Mouse (Mus musculus) olfactory bulb, adult 2 months (tissue): Measurements from ENCODE around the gene Usb1. TPM values are rescaled to one million over a fixed set of nuclear protein-coding genes. Genes with fewer than 3 reads are reported as not detected.

ENCODE experiments used
- H3K27ac ChIP-seq: fragments of 200-500 bp; 2 replicates; pipeline ENCODE4 v1.5.1; 2012; ENCODE audit warnings: low read depth, low read length; ENCODE audit not compliant: insufficient read depth
- H3K4me1 ChIP-seq: fragments of 200-500 bp; 2 replicates; pipeline ENCODE4 v1.6.1; 2012; ENCODE audit warnings: low read length; ENCODE audit not compliant: control insufficient read depth, insufficient read depth
- H3K4me3 ChIP-seq: fragments of 200-500 bp; 2 replicates; pipeline ENCODE4 v1.5.1; 2012; ENCODE audit warnings: mild to moderate bottlenecking, low read depth, low read length, moderate library complexity; ENCODE audit not compliant: insufficient read depth
- CTCF ChIP-seq: fragments of 200-500 bp; IDR thresholded peaks from 2 replicates; pipeline ENCODE4 v1.5.1; 2012; ENCODE audit warnings: low read depth, mild to moderate bottlenecking, low read length, moderate library complexity; ENCODE audit not compliant: insufficient read depth
- POLR2A ChIP-seq: fragments of 200-500 bp; IDR thresholded peaks from 2 replicates; pipeline ENCODE4 v1.6.1; 2012; ENCODE audit warnings: mild to moderate bottlenecking, low read depth, low read length, moderate library complexity; ENCODE audit not compliant: insufficient read depth
- WGBS: fragments of 180-500 bp; shearing (Covaris S2); methylation state at CpG from one replicate; pipeline ENCODE4 v1.1.7; 2018; 5-methylcytosine and 5-hydroxymethylcytosine counted together
- polyA plus RNA-seq: library from polyadenylated mRNA; stranded (reverse); fragments of >200 nt; gene quantifications from 2 replicates; pipeline ENCODE4 v1.2.4, GENCODE M21; 2012; ENCODE audit warnings: low replicate concordance; ENCODE audit not compliant: missing spikeins, insufficient read depth, insufficient read length

Gene Usb1
- not detected in 2 replicates for polyA plus RNA-seq

DNA sequence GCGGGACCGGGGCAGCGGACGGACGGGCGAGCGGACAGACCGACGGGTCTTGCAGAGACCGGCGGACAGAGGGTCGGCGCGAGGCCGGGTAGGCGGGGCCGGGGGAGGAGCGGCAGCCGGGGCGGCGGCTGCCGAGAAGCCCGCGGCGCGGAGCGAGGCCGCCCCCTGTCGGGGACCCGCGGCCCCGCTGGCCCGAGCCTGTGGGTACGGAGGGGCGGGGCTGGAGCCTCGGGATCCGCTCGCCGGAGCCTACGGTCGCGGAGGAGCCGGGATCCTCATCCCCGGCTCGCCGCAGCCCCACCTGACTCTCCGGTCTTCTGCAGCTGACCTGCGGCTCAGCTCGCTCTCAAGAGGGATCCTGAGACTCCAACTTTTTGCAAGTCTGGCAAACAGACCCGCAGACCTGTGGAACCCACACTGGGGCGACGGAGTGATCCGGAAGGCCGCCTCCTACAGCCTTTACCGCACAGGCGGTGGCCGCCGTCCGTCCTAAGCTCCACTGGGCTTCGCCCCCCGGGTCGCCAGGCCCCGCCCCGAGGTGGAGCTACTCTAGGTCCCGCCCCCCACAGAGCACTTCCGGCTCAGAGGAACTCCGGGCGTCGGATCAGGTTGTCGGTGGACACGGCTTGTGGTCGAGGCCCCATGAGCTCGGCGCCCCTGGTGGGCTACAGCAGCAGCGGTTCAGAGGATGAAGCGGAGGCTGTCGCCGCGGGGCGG is at the start of gene Usb1, which contains the start of gene Zfp319:
TSS of gene Usb1 (plus strand) at position 565 of the 717 bp plus-strand sequence.
TSS of gene Zfp319 (minus strand) at position 231 of the 717 bp plus-strand sequence.
- peak within 1 kb of the TSS; percentile 57 for H3K27ac ChIP-seq
- H3K4me3 ChIP-seq = peak within 1 kb of the TSS; percentile 85
- peaks cover 11% of the 10 kb centered on the region for H3K4me1 ChIP-seq
- TF ChIP-seq CTCF = no peak
- peak; percentile 66 for TF ChIP-seq POLR2A
- WGBS = under 1% methylated on average over 77 of the region's 80 CpGs

DNA sequence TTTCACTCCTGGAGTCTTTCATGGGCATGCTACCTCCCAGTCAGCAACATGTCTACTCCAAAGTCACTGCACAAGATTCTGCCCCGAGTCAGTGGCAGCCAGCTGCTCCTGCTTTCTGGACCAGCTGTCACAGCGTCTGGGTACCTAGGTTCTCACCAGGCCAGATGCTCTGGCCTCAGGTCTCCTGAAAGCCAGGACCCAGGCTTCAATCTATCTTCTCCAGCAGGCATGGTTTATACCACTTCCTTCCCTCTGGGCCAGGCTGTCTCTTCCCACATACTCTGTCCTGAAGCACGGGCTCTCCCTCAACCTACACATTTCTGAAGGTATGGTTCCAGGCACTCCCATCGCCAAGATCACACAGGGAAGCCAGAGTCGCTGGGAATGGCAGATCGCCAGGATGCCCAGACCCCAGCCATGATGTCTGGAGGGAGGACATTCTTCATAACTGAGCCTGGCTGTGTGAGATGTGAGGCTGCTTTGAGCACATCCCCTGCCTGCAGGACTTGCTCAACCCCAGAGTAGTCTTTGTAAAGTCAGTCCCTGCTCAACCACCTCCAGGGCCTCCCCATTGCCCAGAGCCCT is 42.9 kb upstream of the Usb1 start:
- H3K27ac ChIP-seq = no peak overlapping the region
- no peaks in the 10 kb centered on the region for H3K4me1 ChIP-seq
- TF ChIP-seq CTCF (no peak), POLR2A (no peak)
- no peak overlapping the region for H3K4me3 ChIP-seq
- 71% methylated on average over 6 of the region's 6 CpGs for whole genome bisulfite sequencing

DNA sequence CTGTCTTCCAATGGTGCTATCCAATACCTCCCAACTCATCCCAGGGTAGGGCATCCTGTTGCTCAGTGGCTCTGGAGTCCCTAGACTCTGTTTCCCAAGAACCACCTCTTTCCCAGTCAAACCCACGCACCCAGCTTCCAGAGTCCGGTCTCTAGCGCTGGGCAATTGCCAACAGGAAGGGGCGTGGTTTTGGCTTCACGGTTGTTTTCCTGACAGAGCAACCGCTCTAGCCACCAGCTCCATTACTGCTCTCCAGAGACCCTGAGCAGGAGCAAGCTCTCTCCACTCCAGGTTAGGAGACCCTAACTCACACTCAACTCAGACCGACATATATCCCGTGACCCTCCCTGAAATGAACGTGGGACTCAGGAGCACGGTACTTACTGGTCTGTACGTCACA is 38.9 kb upstream of the Usb1 start:
- 62% methylated on average over 11 of the region's 11 CpGs for WGBS
- Histone ChIP-seq H3K4me1 (no peaks in the 10 kb centered on the region), H3K27ac (no peak overlapping the region), H3K4me3 (no peak overlapping the region)
- TF ChIP-seq CTCF = no peak
- no peak for TF ChIP-seq POLR2A

DNA sequence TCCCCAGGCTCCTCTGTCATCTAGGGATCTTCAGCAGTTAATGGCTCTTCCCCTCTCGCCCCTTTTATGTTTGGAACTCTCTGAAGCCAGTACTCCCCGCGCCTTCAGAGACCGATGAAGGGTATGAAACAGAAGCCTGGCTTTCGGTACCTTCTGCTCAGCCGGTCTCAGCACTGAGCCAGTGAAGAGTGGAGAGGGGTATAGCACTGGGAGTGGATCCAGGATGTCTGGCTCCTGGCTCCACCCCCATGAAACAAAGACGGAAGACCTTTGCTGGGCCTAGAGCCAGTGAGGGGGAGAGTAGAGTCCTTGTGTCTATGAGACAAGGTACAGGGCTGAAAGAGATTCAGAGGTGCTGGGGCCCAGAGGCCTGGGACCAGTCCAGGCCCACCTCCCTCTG is 38.2 kb upstream of the Usb1 start:
- Histone ChIP-seq H3K4me1 (no peaks in the 10 kb centered on the region), H3K4me3 (no peak overlapping the region), H3K27ac (no peak overlapping the region)
- 63% methylated on average over 7 of the region's 7 CpGs for WGBS
- TF ChIP-seq POLR2A (no peak), CTCF (no peak)

DNA sequence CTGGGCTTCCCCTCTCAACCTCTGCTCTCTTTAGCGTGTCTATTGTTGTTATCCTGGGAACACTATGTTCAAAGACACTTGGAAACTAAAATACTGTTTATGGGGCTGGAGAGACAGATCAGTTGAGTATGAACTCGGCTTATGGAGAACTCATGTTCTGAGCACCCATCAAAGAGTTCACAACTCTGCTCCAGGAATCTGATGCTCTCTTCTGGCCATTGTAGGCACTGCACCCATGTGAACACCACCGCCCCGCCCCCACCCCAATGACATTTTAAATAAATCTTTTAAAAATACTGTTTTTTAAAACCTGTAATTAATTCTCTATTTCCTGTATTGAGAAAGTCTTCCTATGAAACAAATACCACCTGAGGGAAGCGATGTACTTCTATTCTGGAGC is 29.7 kb upstream of the Usb1 start:
- 23% methylated on average over 5 of the region's 5 CpGs for WGBS
- Histone ChIP-seq H3K4me1 (no peaks in the 10 kb centered on the region), H3K27ac (no peak overlapping the region), H3K4me3 (no peak overlapping the region)
- TF ChIP-seq CTCF (no peak), POLR2A (no peak)

DNA sequence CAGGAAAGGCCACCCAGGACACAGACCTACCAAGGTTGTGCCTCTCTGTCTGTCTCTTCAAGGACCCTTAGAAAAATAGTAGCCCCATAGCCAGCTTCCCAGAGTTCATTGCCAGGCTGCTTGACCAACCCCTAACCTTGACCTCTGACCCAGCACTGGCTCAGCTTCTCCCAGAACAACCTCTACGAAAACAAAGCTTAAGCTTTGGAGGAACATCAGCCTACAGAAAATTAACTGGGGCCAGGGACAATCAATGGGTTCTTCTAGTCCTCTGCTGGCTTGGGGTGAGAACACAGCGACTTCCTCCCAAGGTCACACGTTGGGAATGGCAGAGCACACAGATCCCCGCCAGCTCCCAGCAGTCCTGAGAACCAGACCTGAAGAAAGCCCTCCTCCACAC is 26.6 kb upstream of the Usb1 start:
- 89% methylated on average over 4 of the region's 4 CpGs for WGBS
- no peaks in the 10 kb centered on the region for H3K4me1 ChIP-seq
- no peak for TF ChIP-seq CTCF

DNA sequence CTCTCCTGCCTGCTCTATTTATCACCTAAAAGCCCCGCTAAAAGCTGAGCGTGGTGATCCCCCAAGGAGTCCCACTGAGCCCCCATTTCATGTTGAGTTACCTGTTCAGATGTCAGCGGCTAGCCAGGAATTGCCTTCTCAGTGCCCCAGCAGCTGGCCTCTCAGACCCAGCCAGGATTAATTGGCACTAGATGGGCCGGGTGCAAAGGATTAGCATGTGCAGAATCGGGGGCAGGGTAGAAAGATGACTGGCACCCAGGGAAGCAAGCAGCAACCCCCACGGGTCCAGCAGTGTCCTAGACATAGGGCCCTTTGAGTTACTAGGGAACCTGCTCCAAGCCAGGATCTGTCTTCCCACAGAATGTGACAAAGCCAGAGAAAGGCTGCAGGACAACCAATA is 25.7 kb upstream of the Usb1 start, which contains the start of gene Cngb1:
TSS of gene Cngb1 (minus strand) at position 155 of the 400 bp plus-strand sequence.
- TF ChIP-seq CTCF = no peak
- no peak for TF ChIP-seq POLR2A
- H3K4me3 ChIP-seq = no peak within 1 kb of the TSS
- 59% methylated on average over 6 of the region's 6 CpGs for WGBS
- H3K27ac ChIP-seq = no peak within 1 kb of the TSS
- no peaks in the 10 kb centered on the region for H3K4me1 ChIP-seq

More for the DNA sequence above, 26.6 kb upstream of the Usb1 start:
- Histone ChIP-seq H3K27ac (no peak overlapping the region), H3K4me3 (no peak overlapping the region)

DNA sequence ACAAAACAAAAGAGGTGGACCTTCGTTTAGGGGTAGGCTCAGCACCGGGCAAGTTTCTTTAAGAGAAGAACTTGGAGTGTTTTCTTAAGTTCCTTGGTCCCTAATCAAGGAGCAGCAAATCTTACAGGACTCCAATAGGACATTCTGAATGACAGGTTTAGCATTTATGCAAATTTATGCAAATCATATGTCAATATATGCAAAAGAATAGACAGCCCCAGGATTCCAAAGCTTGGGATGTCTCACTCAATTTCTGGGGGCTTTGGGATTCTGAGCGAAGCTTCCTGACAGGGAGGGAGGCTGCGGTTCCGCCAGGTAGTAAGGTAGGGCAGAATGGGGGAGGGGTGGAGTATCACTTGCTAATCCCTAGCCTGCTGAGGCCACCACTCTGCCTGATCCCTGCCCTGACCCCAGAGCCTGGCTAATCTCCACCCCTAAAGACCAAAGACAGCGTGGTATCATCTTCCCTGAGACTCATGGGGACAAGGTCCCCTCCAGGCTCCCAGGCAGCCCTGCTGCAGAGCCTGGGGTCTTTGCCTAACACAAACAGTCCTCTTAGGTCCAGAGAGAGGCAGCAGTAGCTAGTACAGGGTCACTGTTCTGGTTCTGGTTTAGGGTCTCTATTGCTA is 21.6 kb upstream of the Usb1 start, which contains the start of gene Tepp:
TSS of gene Tepp (plus strand) at position 225 of the 629 bp plus-strand sequence.
- TF ChIP-seq POLR2A (no peak), CTCF (no peak)
- Histone ChIP-seq H3K4me1 (no peaks in the 10 kb centered on the region), H3K27ac (no peak within 1 kb of the TSS), H3K4me3 (no peak within 1 kb of the TSS)
- WGBS = 55% methylated on average over 6 of the region's 6 CpGs

DNA sequence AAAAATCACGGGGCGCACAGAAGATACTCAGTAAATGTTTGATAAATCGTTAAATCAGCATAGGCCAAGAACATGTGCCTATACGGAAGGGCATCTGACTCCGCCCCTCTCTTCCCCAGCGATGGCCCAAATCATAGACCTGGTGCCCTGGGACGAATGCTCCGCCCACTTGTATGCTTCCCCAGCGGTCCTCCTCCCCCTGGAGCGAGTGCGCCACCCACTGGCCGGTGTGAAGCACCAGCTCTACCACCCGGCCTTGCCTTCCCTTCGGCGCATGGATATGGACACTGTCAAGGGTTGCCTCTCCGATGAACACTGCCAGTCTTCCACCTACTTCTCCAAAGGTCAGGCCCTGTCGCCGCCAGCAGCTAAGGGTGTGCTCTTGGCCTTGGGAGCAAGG is 19.2 kb upstream of the Usb1 start:
- no peak for TF ChIP-seq CTCF
- TF ChIP-seq POLR2A = no peak
- Histone ChIP-seq H3K4me1 (no peaks in the 10 kb centered on the region), H3K27ac (no peak overlapping the region), H3K4me3 (no peak overlapping the region)
- WGBS = 68% methylated on average over 18 of the region's 18 CpGs
